Mouse (Mus musculus) myocyte (in vitro differentiated cells): ENCODE results near the gene Tmem56.

ENCODE experiments used
- MYOD1 ChIP-seq, 3 experiments: IDR thresholded peaks; one replicate each; pipeline ENCODE4 v1.6.1; 2011; ENCODE audit warnings: control low read depth in 2 of 3, low read depth in 2 of 3, mild to moderate bottlenecking in 2 of 3, moderate library complexity in 1 of 3; ENCODE audit not compliant: insufficient read length in 2 of 3, control insufficient read depth in 1 of 3
- POLR2A ChIP-seq: IDR thresholded peaks from one replicate; pipeline ENCODE4 v1.6.1; 2011; ENCODE audit warnings: low read depth, mild to moderate bottlenecking, control low read depth, moderate library complexity; ENCODE audit not compliant: insufficient read length
- REST ChIP-seq: IDR thresholded peaks from one replicate; pipeline ENCODE4 v1.6.1; 2011; ENCODE audit warnings: mild to moderate bottlenecking, control low read depth, moderate library complexity; ENCODE audit not compliant: insufficient read depth, insufficient read length
- SRF ChIP-seq: IDR thresholded peaks from one replicate; pipeline ENCODE4 v1.6.1; 2011; ENCODE audit warnings: low read depth; ENCODE audit not compliant: control insufficient read depth, insufficient read length
- USF1 ChIP-seq: IDR thresholded peaks from one replicate; pipeline ENCODE4 v1.6.1; 2011; ENCODE audit warnings: low read depth, mild to moderate bottlenecking, control low read depth, moderate library complexity

DNA sequence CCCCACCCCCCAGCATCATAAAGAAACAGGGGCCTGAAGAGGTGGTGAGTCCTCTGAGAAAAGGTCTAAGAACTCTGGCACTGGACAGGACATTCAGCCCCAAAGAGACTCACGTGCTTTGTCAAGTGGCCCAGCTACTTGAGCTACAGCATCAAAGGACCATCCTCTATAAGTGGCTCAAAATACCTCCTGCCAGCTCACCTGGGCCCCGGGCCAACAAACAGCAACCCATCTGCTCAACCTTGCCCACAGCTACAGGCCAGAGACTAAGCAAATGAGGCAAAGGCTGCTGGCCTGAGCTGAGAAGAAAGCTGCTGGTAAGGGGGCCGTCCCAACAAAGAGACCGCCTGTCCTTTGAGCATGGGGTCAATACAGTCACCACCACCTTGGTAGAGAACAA is 5.3 kb downstream of the Tmem56 start:
- TF ChIP-seq POLR2A (no peak), SRF (no peak), USF1 (no peak), MYOD1 (IDR thresholded peaks at IDR 0.05; ENCODE audit: control insufficient read depth in 1 of 3, insufficient read length in 2 of 3, low read depth in 2 of 3) (no peak), REST (no peak)
